Mouse (Mus musculus): ENCODE data around the gene Tmem268.

Tmem268 gene

GRCm38 (mm10) chr4:63558407-63559081 lies at the start of gene Tmem268:
TSS of gene Tmem268 (plus strand) at chr4:63558781.
- peak; percentile 85 for DNase-seq

- DNase-seq: no peak
Observed at GRCm38 (mm10) chr4:63512921-63513320, 45.7 kb upstream of the Tmem268 start.

- no peak for DNase-seq
Observed at GRCm38 (mm10) chr4:63514454-63514984, 44.1 kb upstream of the Tmem268 start.

- DNase-seq: no peak
Observed at GRCm38 (mm10) chr4:63515021-63515420, 43.6 kb upstream of the Tmem268 start.

GRCm38 (mm10) chr4:63521813-63522419 lies 36.7 kb upstream of the Tmem268 start:
- DNase-seq: no peak

GRCm38 (mm10) chr4:63525514-63525913 lies 33.1 kb upstream of the Tmem268 start:
- no peak for DNase-seq

- no peak for DNase-seq
Observed at GRCm38 (mm10) chr4:63528946-63529345, 29.6 kb upstream of the Tmem268 start.

GRCm38 (mm10) chr4:63530409-63530808 lies 28.2 kb upstream of the Tmem268 start:
- DNase-seq: no peak

GRCm38 (mm10) chr4:63537602-63538001 lies 21.0 kb upstream of the Tmem268 start:
- DNase-seq: no peak

GRCm38 (mm10) chr4:63542209-63542608 lies 16.4 kb upstream of the Tmem268 start:
- no peak for DNase-seq

GRCm38 (mm10) chr4:63543746-63544493 lies 14.7 kb upstream of the Tmem268 start:
- peak; percentile 75 for DNase-seq

- peak; percentile 96 for DNase-seq
Observed at GRCm38 (mm10) chr4:63544494-63545230, 13.9 kb upstream of the Tmem268 start, which contains the start of gene Atp6v1g1. TSS of gene Atp6v1g1 (plus strand) at chr4:63544772.

- DNase-seq: no peak
Observed at GRCm38 (mm10) chr4:63545231-63545958, 13.2 kb upstream of the Tmem268 start.

- no peak for DNase-seq
Observed at GRCm38 (mm10) chr4:63546441-63547055, 12.0 kb upstream of the Tmem268 start.

- no peak for DNase-seq
Observed at GRCm38 (mm10) chr4:63547799-63548198, 10.8 kb upstream of the Tmem268 start.

GRCm38 (mm10) chr4:63548491-63548890 lies 10.1 kb upstream of the Tmem268 start:
- DNase-seq: no peak

- no peak for DNase-seq
Observed at GRCm38 (mm10) chr4:63550908-63551307, 7.7 kb upstream of the Tmem268 start.

GRCm38 (mm10) chr4:63552865-63553264 lies 5.7 kb upstream of the Tmem268 start:
- no peak for DNase-seq

GRCm38 (mm10) chr4:63553789-63554576 lies 4.6 kb upstream of the Tmem268 start:
- DNase-seq: no peak

GRCm38 (mm10) chr4:63554616-63555015 lies 4.0 kb upstream of the Tmem268 start:
- DNase-seq: no peak

- DNase-seq: no peak
Observed at GRCm38 (mm10) chr4:63555111-63555510, 3.5 kb upstream of the Tmem268 start.
